Mouse (Mus musculus) ovary, adult 10 weeks (tissue): ENCODE results near the gene Zfp879. TPM values are rescaled to one million over a fixed set of nuclear protein-coding genes. Genes with fewer than 3 reads are reported as not detected.

Experiments used
- polyA plus RNA-seq: library from polyadenylated mRNA; stranded (reverse); fragments of 350-450 nt; fragmentation: Illumina TruSeq; extraction: RNeasy Lipid Tissue Mini Kit (QIAGEN cat#74804); gene quantifications from one replicate; pipeline ENCODE4 v1.2.3, GENCODE M21; 2014

The Zfp879 gene
- 1.9 TPM for polyA plus RNA-seq

GRCm38 (mm10) chr11:50841023-50841735, at the start of gene Zfp879:
Gene Zfp879, minus strand, starts transcription at chr11:50841552.

GRCm38 (mm10) chr11:50887390-50888128, 46.2 kb upstream of the Zfp879 start, which contains the start of gene Zfp454:
Gene Zfp454, minus strand, starts transcription at chr11:50887651.

GRCm38 (mm10) chr11:50850177-50850735, 8.9 kb upstream of the Zfp879 start, which contains the start of gene Grm6:
Gene Grm6, plus strand, starts transcription at chr11:50850685.

GRCm38 (mm10) chr11:50827010-50827953, 14.1 kb downstream of the Zfp879 start, which contains the start of gene Zfp354c:
Gene Zfp354c, minus strand, starts transcription at chr11:50827724.

Other genes with a start within 250 kb of the Zfp879 start
- 49.5 TPM for gene Adamts2, start 239.5 kb downstream of the Zfp879 start, polyA plus RNA-seq
- 49.8 TPM for gene Zfp354c, start 13.8 kb downstream of the Zfp879 start, polyA plus RNA-seq
- gene Grm6, start 9.1 kb upstream of the Zfp879 start, polyA plus RNA-seq = not detected
- 6.3 TPM for gene Zfp454, start 46.1 kb upstream of the Zfp879 start, polyA plus RNA-seq
- 35.4 TPM for gene Zfp2, start 74.6 kb upstream of the Zfp879 start, polyA plus RNA-seq
- gene Zfp354b, start 90.1 kb upstream of the Zfp879 start, polyA plus RNA-seq = 8.4 TPM
- not detected for gene 4933414I15Rik, start 102.2 kb upstream of the Zfp879 start, polyA plus RNA-seq
- not detected for gene Prop1, start 112.2 kb upstream of the Zfp879 start, polyA plus RNA-seq
- gene Olfr1378, start 125.0 kb upstream of the Zfp879 start, polyA plus RNA-seq = not detected
- gene Olfr1377, start 140.4 kb upstream of the Zfp879 start, polyA plus RNA-seq = not detected
- gene Olfr51, start 162.0 kb upstream of the Zfp879 start, polyA plus RNA-seq = not detected
- gene Olfr54, start 172.7 kb upstream of the Zfp879 start, polyA plus RNA-seq = not detected
- not detected for gene Olfr1375, start 206.6 kb upstream of the Zfp879 start, polyA plus RNA-seq
- 24.9 TPM for gene Zfp354a, start 217.7 kb upstream of the Zfp879 start, polyA plus RNA-seq